Mouse (Mus musculus): ENCODE results near the gene Eif4b. TPM values are rescaled to one million over a fixed set of nuclear protein-coding genes. Genes with fewer than 3 reads are reported as not detected.
"Not testable (repeated sequence)": the region's sequence is repeated elsewhere in the genome, so short reads cannot be mapped to it uniquely, and the experiment has no call there.

Eif4b gene
- total RNA-seq, 2 experiments from 2014 or later, result 248 to 266 TPM

GRCm38 (mm10) chr15:102074876-102075585 lies 1.5 kb downstream of the Eif4b start:
- no peak for DNase-seq

DNA sequence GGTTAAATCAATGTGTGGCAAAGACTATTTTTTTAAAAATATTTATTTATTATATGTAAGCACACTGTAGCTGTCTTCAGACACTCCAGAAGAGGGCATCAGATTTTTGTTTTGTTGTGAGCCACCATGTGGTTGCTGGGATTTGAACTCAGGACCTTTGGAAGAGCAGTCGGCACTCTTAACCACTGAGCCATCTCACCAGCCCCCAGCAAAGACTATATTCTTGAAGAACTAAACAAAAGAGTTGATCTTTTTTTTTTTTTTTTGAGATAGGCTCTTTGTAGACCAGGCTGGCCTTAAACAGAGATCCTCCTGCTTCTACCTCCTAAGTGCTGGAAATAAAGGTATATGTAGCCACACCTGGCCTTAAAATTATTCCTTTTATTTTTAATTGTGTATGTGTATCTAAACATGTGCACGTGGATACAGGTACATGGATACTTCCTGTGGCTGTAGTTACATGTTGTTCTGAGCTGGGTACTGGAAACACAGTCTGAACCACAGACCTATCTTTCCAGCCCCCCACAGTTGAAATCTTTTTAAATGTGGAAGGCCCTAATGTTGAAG lies 3.6 kb downstream of the Eif4b start:
- no peak for DNase-seq

- no peak for DNase-seq
Measured at GRCm38 (mm10) chr15:102079221-102079620, 5.6 kb downstream of the Eif4b start.

GRCm38 (mm10) chr15:102079924-102080323 lies 6.4 kb downstream of the Eif4b start:
- not testable (repeated sequence) for DNase-seq

- DNase-seq, result no peak
Measured at GRCm38 (mm10) chr15:102080429-102080828, 6.9 kb downstream of the Eif4b start.

DNA sequence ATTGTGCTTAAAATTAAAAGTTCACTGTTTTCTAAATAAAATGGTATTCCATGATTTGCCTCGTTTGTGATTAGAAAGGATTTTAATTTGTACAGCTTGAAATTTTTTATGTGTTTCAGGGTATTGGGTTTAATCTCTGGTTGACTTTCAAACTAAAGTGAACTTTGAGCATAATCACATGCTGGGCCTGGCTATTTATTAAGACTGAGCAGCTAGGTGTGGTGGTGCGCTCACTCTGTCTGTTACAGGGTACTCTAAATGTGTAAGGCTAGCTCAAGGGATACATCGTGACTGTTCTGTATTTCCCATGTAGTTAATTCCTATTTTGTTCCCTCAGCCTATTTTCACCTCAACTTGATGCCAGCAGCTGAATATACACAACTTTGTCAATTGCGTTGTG lies 8.6 kb downstream of the Eif4b start:
- DNase-seq, result no peak

DNA sequence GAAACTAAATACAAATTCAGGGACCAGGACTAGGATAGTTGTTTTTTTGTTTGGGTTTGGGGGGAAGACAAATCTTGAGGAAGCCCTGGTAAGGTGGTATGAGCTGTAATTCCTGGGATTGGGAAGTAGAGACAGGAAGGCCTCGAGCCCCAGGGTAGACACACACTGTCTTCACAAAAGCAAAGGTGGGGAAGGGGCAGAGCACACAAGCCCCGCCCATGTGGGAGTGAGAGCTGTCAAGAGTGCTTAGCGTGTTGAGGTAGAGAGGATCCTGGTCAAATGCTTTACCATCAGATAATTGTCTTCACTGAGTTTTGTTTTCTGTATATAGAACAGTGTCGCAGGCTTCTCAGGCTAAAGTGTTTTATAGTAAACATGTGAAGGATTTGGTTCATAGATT lies 9.5 kb downstream of the Eif4b start:
- DNase-seq, result no peak

DNA sequence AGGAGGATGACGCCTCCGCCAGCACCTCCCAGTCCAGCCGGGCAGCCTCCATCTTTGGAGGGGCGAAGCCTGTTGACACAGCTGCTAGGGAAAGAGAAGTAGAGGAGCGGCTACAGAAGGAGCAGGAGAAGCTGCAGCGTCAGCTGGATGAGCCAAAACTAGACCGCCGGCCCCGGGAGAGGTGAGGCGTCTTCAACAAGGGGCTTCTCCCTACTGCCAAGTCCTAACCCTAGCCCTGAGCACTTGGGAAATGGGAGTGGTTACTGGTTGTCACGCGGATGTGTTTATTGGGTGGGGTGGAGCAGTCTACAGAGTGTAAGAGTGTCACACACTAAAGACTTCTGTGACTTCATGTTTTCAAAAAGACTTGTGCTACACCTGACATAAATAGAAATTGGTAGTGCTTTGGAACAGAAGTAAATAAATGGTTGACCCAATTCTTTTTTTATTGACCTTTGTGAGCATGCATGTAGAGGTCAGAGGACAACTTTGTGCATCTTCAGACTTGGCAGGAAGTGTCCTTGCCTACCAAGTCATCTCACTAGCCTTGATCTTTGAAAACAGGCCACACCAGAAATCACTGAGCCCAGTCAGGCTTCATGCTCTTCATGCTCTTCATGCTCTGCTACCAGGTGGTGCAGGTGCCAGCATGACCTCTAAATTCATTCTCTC lies 16.5 kb downstream of the Eif4b start:
- no peak for DNase-seq

- peak; percentile 68 for DNase-seq
Measured at GRCm38 (mm10) chr15:102091063-102091679, 17.6 kb downstream of the Eif4b start.

DNA sequence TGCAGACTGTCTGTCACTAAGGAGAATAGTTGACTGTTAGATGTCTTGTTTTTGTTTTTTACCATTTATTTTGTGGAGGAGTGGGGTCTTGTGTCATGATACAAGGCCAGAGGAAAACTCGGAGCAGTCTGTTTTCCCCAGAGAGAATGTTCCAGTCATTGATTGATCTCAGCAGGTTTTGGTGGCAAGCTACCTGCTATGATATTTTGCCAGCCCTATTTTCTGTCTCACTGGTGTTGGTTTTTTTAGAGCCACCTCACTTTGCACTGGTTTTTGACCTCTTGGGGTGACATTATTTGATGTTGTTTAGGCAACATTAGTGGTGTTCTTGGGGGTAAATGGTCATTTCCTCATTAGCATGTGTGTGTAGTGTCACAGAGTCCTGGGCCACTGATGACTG lies 18.1 kb downstream of the Eif4b start:
- no peak for DNase-seq

DNA sequence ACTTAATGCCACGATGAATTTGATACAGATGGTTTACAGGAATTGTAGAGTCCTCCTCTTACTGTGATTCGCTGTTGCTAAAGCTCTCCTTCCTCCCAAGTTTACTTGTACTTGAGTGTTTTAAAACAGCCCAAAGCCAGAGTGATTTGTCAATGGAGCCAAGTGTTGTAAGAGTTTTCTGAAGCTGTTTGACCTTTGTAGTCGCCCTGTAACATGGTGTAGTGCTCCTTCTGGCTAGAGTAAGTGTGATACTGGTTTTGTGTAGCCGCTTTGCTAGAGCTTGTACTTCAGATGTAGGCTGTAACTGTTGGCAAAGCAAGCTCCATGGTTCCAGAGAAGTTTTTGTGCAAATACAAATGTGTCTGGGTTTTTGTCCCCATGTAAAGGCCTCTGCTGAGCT lies 18.6 kb downstream of the Eif4b start:
- no peak for DNase-seq

DNA sequence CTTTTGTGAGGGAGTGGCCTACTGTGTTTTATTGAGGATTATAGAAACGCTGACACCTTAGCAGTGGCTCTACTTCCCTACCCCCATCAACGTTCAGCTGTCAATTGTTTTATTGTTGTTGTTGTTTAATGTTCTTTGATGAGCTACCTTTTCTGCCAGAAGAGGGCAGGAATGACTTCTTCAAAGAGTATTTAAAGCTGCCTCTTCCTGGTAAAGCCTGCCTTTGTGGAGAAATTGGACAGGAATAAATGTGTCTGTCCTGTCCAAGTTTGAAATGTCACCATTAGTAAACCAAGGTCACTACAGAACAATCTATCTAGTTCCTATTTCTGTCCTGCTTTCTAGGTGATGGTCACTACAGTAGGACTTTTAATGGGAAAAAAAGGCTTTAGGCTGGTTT lies 20.6 kb downstream of the Eif4b start:
- DNase-seq, result no peak

- DNase-seq, result no peak
Measured at GRCm38 (mm10) chr15:102094988-102095387, 21.4 kb downstream of the Eif4b start.

- DNase-seq, result peak; percentile 68
Measured at GRCm38 (mm10) chr15:102097147-102097915, 23.8 kb downstream of the Eif4b start.

- DNase-seq, result peak; percentile 25
Measured at GRCm38 (mm10) chr15:102097991-102098555, 24.5 kb downstream of the Eif4b start.

- peak; percentile 19 for DNase-seq
Measured at GRCm38 (mm10) chr15:102099260-102099659, 25.7 kb downstream of the Eif4b start.

- DNase-seq, result no peak
Measured at GRCm38 (mm10) chr15:102099771-102100160, 26.2 kb downstream of the Eif4b start.

DNA sequence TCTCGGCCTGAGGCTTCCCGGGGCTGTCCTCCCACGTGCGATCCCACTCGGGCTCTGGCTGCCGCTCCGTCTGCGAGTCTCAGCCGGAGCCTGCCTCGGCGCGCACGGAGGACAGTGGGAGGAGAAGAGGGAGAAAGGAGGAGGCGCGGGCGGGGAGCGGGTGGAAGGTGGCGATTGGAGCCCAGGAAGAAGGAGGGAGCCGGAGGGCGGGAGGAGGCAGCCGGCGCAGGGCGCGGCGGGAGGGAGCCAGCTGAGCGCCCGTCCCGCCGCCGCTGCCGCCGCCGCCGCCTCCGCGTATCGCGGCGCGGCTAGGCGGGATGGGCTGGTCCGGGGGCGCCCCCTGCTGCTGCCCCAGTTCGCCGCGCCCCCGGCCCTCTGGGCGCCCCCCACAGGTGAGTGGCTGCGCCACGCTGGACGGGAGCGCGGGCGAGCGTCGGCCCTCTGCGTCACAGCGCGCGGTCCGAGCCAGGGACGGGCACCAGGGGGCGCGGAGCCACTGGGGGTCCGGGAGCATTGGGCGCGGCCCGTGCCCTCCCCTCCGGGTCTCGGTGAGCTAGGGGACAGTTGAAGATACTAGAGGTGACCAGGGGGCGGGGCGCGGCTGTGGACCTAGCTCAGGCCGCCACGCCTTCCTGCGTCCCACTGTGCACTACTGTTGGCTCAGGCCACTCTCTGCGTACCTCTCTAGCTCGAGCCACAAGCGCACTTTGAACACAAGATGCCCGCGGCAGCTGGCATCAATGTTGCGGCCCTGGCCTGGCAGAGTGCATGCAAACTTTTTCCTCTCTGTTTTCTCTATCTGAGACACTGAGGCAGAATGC lies 26.8 kb downstream of the Eif4b start, which contains the start of gene Tns2:
Gene Tns2, plus strand, starts transcription at position 253 of the 821 bp plus-strand sequence.
- peak; percentile 91 for DNase-seq

DNA sequence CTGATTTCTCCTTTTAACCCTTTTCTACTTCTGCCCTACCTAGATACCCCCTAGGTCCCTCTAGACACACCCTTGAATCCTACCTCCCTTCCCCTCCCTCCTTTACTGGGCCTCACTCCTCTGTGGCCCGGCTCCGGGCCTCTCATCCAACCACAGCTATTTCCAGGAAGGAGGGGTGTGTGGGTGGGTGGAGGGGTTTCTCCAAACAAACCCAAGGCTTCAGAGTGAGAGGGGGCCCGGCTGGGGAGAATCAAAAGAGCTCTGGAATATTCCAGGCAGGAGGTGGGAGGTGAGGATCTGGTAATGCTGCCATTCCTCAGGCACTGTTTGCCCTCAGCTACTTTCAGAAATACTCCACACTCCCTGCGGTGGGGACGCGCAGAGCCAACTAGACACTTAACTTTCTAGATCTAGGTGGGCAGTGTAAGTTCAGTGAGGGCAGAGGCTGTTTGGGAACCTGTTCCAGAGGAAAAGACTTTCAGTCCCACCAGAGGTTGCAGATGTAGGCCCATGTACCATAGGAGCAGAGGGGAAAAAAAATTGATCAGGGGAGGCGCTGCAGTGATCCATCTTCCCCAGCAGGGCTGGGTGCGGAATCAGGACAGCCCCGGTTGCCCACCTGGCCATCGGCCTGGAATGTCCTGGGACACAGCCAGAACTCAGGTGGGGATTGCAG lies 27.6 kb downstream of the Eif4b start:
- DNase-seq, result peak; percentile 41
